Mouse (Mus musculus) C2C12 (cell line): ENCODE measurements around the gene Slc38a2. TPM values are rescaled to one million over a fixed set of nuclear protein-coding genes. Genes with fewer than 3 reads are reported as not detected.

Source experiments
- H3K27me3 ChIP-seq: one replicate; pipeline ENCODE4 v1.6.1; 2011; ENCODE audit not compliant: control insufficient read depth, insufficient read depth, insufficient read length
- H3K36me3 ChIP-seq: one replicate; pipeline ENCODE4 v1.6.1; 2011; ENCODE audit not compliant: control insufficient read depth, insufficient read depth
- H3K4me3 ChIP-seq: one replicate; pipeline ENCODE4 v1.5.1; 2011; ENCODE audit warnings: mild to moderate bottlenecking, control low read depth; ENCODE audit not compliant: poor library complexity, insufficient read depth, severe bottlenecking
- H3K79me2 ChIP-seq: one replicate; pipeline ENCODE4 v1.6.1; 2011; ENCODE audit not compliant: control insufficient read depth, insufficient read depth
- H3K79me3 ChIP-seq: one replicate; pipeline ENCODE4 v1.6.1; 2011; ENCODE audit warnings: low read depth, control low read depth
- H3ac ChIP-seq: one replicate; pipeline ENCODE3; 2011; ENCODE audit warnings: low read depth; ENCODE audit not compliant: control insufficient read depth, insufficient read length
- CEBPB ChIP-seq: IDR thresholded peaks from one replicate; pipeline ENCODE4 v1.6.1; 2011; ENCODE audit warnings: low read depth, mild to moderate bottlenecking, control low read depth, moderate library complexity
- CTCF ChIP-seq: IDR thresholded peaks from one replicate; pipeline ENCODE4 v1.5.1; 2011; ENCODE audit not compliant: control insufficient read depth, insufficient read depth, insufficient read length
- FOSL1 ChIP-seq: IDR thresholded peaks from one replicate; pipeline ENCODE4 v1.8.0; 2011; ENCODE audit warnings: mild to moderate bottlenecking, low read length; ENCODE audit not compliant: poor library complexity, insufficient read depth, severe bottlenecking
- MAX ChIP-seq: IDR thresholded peaks from one replicate; pipeline ENCODE4 v1.6.1; 2011; ENCODE audit warnings: mild to moderate bottlenecking, control low read depth
- MYOD1 ChIP-seq: IDR thresholded peaks from one replicate; pipeline ENCODE4 v1.6.1; 2011; ENCODE audit warnings: low read depth; ENCODE audit not compliant: control insufficient read depth, insufficient read length
- MYOG ChIP-seq: IDR thresholded peaks from one replicate; pipeline ENCODE4 v1.6.1; 2011; ENCODE audit not compliant: control insufficient read depth, insufficient read length; ENCODE audit errors: extremely low read depth
- USF1 ChIP-seq: IDR thresholded peaks from one replicate; pipeline ENCODE4 v1.6.1; 2011; ENCODE audit warnings: low read depth, mild to moderate bottlenecking, control low read depth, moderate library complexity
- polyA plus RNA-seq: library from polyadenylated mRNA; unstranded; fragments of >200 nt; fragmentation: generic; extraction: Trizol; gene quantifications from one replicate; pipeline ENCODE4 v1.2.1, GENCODE M21; 2012; ENCODE audit warnings: missing spikeins

Gene Slc38a2
- polyA plus RNA-seq, 1 experiment: 99.9 TPM

- no peaks in the 10 kb centered on the region for H3K79me3 ChIP-seq
- no peaks in the 10 kb centered on the region for H3K36me3 ChIP-seq
- no peak overlapping the region for H3ac ChIP-seq
- H3K4me3 ChIP-seq: no peak overlapping the region
- TF ChIP-seq MAX (no peak), MYOD1 (no peak), USF1 (no peak)
- no peaks in the 10 kb centered on the region for H3K79me2 ChIP-seq
- peaks cover 6% of the 10 kb centered on the region for H3K27me3 ChIP-seq
Observed at GRCm38 (mm10) chr15:96675055-96675454, 24.5 kb downstream of the Slc38a2 start.

DNA sequence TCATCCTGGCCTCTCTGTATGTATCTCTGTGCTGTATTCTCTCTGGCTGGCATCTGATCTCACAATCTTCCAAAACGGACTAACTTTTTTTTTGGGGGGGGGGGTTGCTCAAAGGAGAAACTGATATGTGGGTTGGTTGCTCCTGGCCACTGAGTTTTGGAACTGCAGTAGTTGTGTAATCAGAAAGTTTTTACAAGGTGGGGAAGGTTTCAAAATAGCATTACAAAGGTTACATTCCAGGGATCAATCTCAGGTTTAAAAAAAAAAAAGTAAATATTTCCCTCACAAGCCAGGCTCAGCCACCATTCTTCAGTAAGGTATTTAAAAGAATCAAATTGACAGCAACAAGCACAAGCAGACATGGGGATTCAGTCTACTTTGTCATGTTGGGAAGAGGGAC, 25.4 kb downstream of the Slc38a2 start:
- Histone ChIP-seq H3K27me3 (no peaks in the 10 kb centered on the region), H3K79me2 (no peaks in the 10 kb centered on the region), H3K36me3 (no peaks in the 10 kb centered on the region), H3ac (no peak overlapping the region), H3K4me3 (no peak overlapping the region), H3K79me3 (no peaks in the 10 kb centered on the region)
- TF ChIP-seq CTCF (no peak), FOSL1 (no peak), USF1 (no peak), MYOG (no peak), MAX (no peak)

DNA sequence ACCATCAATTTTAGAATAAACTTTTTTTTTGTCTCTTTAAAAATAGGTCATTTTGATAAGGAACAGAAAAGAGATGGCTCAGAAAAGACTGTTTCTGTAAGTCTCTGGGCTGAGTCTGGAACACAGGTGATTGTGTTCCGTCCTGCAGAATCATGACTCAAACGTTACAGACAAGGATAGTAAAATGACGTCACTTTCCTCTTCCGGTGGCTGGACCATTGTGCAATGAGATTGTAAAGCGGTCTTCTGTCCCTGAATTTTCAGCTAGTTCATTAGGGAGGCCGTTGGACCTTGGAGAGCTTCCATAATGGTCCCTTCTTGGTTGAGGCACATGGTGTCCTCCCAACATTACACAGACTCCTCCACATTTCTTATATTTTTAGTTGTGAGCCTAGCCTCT, 29.8 kb downstream of the Slc38a2 start:
- Histone ChIP-seq H3K27me3 (no peaks in the 10 kb centered on the region), H3K79me2 (no peaks in the 10 kb centered on the region), H3K4me3 (no peak overlapping the region), H3K79me3 (no peaks in the 10 kb centered on the region), H3K36me3 (no peaks in the 10 kb centered on the region), H3ac (no peak overlapping the region)
- TF ChIP-seq MYOG (no peak), CEBPB (peak; percentile 33)

DNA sequence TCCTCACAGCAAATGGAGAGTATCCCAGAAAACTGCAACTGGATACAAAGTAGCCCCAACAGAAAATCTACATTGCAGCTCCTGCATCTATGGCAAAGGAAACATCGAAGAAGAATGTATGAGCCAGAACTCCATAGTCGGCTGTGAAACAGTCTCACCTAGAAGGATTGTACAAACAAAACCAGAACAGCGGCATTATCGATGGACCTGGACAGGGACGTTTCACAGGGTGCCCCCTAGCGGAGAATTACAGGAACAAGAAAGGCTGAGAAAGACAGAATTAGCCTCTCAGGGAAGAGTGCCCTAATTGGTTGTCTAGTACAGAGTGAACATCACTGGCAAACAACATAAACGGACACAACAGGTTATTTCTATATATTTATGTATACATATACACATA, 32.9 kb downstream of the Slc38a2 start:
- Histone ChIP-seq H3K36me3 (no peaks in the 10 kb centered on the region), H3ac (no peak overlapping the region), H3K79me2 (no peaks in the 10 kb centered on the region), H3K27me3 (no peaks in the 10 kb centered on the region), H3K4me3 (no peak overlapping the region), H3K79me3 (no peaks in the 10 kb centered on the region)
- TF ChIP-seq CEBPB (no peak), CTCF (no peak), USF1 (no peak), MYOD1 (no peak), MYOG (no peak), FOSL1 (no peak), MAX (no peak)

DNA sequence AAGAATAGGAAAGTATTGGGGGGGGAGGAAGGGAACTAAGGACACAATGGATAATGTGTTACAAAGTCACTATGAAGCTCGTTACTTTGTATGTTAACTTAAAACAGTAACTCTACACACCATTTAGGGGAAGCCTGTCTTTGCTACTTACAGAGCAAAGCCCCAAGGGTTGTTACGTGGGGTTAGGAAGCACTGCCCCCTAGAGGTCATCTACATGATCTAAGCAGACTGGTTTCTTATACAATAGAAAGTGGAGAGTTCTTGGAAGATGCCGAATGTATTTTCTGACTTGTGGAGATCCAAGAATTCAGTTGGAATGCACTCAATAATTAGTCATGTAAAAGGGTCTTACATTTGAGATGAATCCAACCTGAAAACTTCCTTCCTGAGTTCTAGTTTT, 33.6 kb downstream of the Slc38a2 start:
- no peak overlapping the region for H3ac ChIP-seq
- no peaks in the 10 kb centered on the region for H3K36me3 ChIP-seq
- H3K4me3 ChIP-seq: no peak overlapping the region
- H3K27me3 ChIP-seq: no peaks in the 10 kb centered on the region
- no peaks in the 10 kb centered on the region for H3K79me2 ChIP-seq
- no peaks in the 10 kb centered on the region for H3K79me3 ChIP-seq
- TF ChIP-seq MYOG (no peak), MAX (no peak), MYOD1 (no peak), FOSL1 (no peak), CTCF (no peak), USF1 (no peak), CEBPB (no peak)

- Histone ChIP-seq H3ac (no peak overlapping the region), H3K4me3 (no peak overlapping the region), H3K79me3 (no peaks in the 10 kb centered on the region), H3K27me3 (peaks cover 3% of the 10 kb centered on the region), H3K36me3 (no peaks in the 10 kb centered on the region), H3K79me2 (no peaks in the 10 kb centered on the region)
- TF ChIP-seq FOSL1 (no peak), MYOG (no peak), MAX (no peak), CTCF (no peak), CEBPB (no peak), MYOD1 (no peak), USF1 (no peak)
Observed at GRCm38 (mm10) chr15:96660590-96661141, 38.9 kb downstream of the Slc38a2 start.
